Mouse (Mus musculus): ENCODE data around the gene Thbd. TPM values are rescaled to one million over a fixed set of nuclear protein-coding genes. Genes with fewer than 3 reads are reported as not detected.

The Thbd gene
- total and polyA plus RNA-seq, 3 experiments, result not detected

DNA sequence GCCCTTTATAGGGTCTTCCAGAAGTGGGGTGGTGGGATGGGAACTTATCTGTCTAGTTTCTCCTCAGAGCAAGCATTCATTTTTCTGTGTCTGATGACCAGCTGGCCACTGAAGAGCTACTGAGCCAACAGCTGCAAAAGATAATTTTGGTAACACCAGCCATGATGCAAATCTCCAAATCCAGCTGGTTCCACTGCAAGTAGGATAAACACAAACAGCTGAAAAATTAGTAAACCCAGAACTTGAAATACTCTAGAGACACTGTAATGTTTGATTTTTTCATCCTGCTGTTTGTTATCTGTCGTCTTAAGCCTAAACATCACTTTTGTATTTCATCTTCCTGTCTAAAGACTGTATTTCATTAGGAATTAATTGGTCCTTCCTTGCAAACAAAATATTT lies 13.7 kb upstream of the Thbd start:
- Histone ChIP-seq H3K9ac (ENCODE audit: control insufficient read depth, low read depth, low read length, poor library complexity, severe bottlenecking) (no peak overlapping the region), H3K27ac (ENCODE audit: control insufficient read depth, low read depth, low read length) (no peak overlapping the region), H3K79me2 (ENCODE audit: control insufficient read depth, insufficient read depth, low read length, poor library complexity) (no peaks in the 10 kb centered on the region), H3K9me3 (replicated peaks; ENCODE audit: insufficient read depth, low read length) (no peaks in the 10 kb centered on the region), H3K4me3 (ENCODE audit: control insufficient read depth in 1 of 2, insufficient read depth in 1 of 2, low read depth in 2 of 2, low read length in 2 of 2) (no peak overlapping the region), H3K4me1 (ENCODE audit: control insufficient read depth in 1 of 2, insufficient read depth in 2 of 2, low read length in 2 of 2) (no peaks in the 10 kb centered on the region), H3K36me3 (ENCODE audit: control insufficient read depth in 1 of 2, insufficient read depth in 2 of 2, low read length in 2 of 2) (no peaks in the 10 kb centered on the region), H3K27me3 (ENCODE audit: control insufficient read depth in 1 of 2, insufficient read depth in 2 of 2, low read length in 2 of 2) (no peaks in the 10 kb centered on the region)
- no peak for DNase-seq (ENCODE audit: low read depth, low spot score)
- TF ChIP-seq JUND (IDR thresholded peaks at IDR 0.05; ENCODE audit: low read depth, low read length) (no peak), GABPA (IDR thresholded peaks at IDR 0.05; ENCODE audit: low read depth, low read length) (no peak), ZC3H11A (IDR thresholded peaks at IDR 0.05; ENCODE audit: low read depth, low read length) (no peak), MYC (IDR thresholded peaks at IDR 0.05; ENCODE audit: low read depth, low read length) (no peak), MAFK (IDR thresholded peaks at IDR 0.05; ENCODE audit: borderline replicate concordance, low read depth, low read length) (no peak), BHLHE40 (IDR thresholded peaks at IDR 0.05; ENCODE audit: borderline replicate concordance, low read depth, low read length) (no peak), TCF12 (IDR thresholded peaks at IDR 0.05; ENCODE audit: low read depth, low read length) (no peak), POLR2A (IDR thresholded peaks at IDR 0.05; ENCODE audit: control insufficient read depth in 1 of 2, insufficient read depth in 1 of 2, low read depth in 1 of 2, low read length in 2 of 2, poor library complexity in 1 of 2) (no peak), ELF1 (IDR thresholded peaks at IDR 0.05; ENCODE audit: low read depth, low read length) (no peak), USF2 (IDR thresholded peaks at IDR 0.05; ENCODE audit: borderline replicate concordance in 1 of 2, insufficient read depth in 1 of 2, low read depth in 1 of 2, low read length in 2 of 2) (no peak), RAD21 (IDR thresholded peaks at IDR 0.05; ENCODE audit: low read depth, low read length) (no peak), GATA1 (IDR thresholded peaks at IDR 0.05; ENCODE audit: low read depth, low read length) (no peak), POLR2AphosphoS5 (IDR thresholded peaks at IDR 0.05; ENCODE audit: borderline replicate concordance, low read depth, low read length) (no peak), MXI1 (IDR thresholded peaks at IDR 0.05; ENCODE audit: low read depth, low read length) (no peak), MEF2A (IDR thresholded peaks at IDR 0.05; ENCODE audit: extremely low read depth, insufficient replicate concordance, low read depth, low read length, poor library complexity, severe bottlenecking) (no peak), UBTF (IDR thresholded peaks at IDR 0.05; ENCODE audit: borderline replicate concordance, insufficient read depth, low read depth, low read length) (no peak), MAX (IDR thresholded peaks at IDR 0.05; ENCODE audit: low read length) (no peak), NELFE (IDR thresholded peaks at IDR 0.05; ENCODE audit: low read depth, low read length) (no peak), E2F4 (IDR thresholded peaks at IDR 0.05; ENCODE audit: borderline replicate concordance, low read depth, low read length) (no peak)

DNA sequence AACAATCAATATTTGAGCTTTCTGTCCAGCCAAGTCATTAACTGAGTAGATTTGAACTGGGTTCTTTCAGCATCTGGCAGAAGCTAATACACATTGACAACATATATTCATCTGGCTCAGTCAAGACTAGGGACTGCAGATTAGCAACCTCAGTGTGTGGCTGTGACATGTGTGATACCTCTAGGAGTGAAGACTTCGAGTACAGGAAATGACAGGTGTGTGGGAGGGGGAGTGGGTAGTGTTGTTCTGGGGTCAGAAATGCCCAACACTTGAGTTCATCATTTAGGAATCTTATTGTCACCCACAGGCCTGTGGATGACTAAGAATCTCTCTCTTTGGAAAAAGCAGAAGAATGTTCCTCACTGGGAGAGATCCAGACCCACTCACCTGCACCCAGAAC lies 13.1 kb upstream of the Thbd start:
- no peaks in the 10 kb centered on the region for H3K9me3 ChIP-seq (replicated peaks; ENCODE audit: insufficient read depth, low read length)
- H3K4me3 ChIP-seq (ENCODE audit: control insufficient read depth in 1 of 2, insufficient read depth in 1 of 2, low read depth in 2 of 2, low read length in 2 of 2), result no peak overlapping the region
- H3K36me3 ChIP-seq (ENCODE audit: control insufficient read depth in 1 of 2, insufficient read depth in 2 of 2, low read length in 2 of 2), result no peaks in the 10 kb centered on the region
- H3K9ac ChIP-seq (ENCODE audit: control insufficient read depth, low read depth, low read length, poor library complexity, severe bottlenecking), result no peak overlapping the region
- no peaks in the 10 kb centered on the region for H3K4me1 ChIP-seq (ENCODE audit: control insufficient read depth in 1 of 2, insufficient read depth in 2 of 2, low read length in 2 of 2)
- no peak overlapping the region for H3K27ac ChIP-seq (ENCODE audit: control insufficient read depth, low read depth, low read length)
- TF ChIP-seq E2F4 (IDR thresholded peaks at IDR 0.05; ENCODE audit: borderline replicate concordance, low read depth, low read length) (no peak), MEF2A (IDR thresholded peaks at IDR 0.05; ENCODE audit: extremely low read depth, insufficient replicate concordance, low read depth, low read length, poor library complexity, severe bottlenecking) (no peak), MAX (IDR thresholded peaks at IDR 0.05; ENCODE audit: low read length) (no peak), USF1 (IDR thresholded peaks at IDR 0.05; ENCODE audit: low read depth, low read length) (no peak), MAFK (IDR thresholded peaks at IDR 0.05; ENCODE audit: borderline replicate concordance, low read depth, low read length) (no peak), KAT2A (conservative IDR thresholded peaks at IDR 0.05; ENCODE audit: low read depth, low read length) (no peak)
- H3K79me2 ChIP-seq (ENCODE audit: control insufficient read depth, insufficient read depth, low read length, poor library complexity), result no peaks in the 10 kb centered on the region
- DNase-seq (ENCODE audit: low read depth, low spot score), result no peak
- H3K27me3 ChIP-seq (ENCODE audit: control insufficient read depth in 1 of 2, insufficient read depth in 2 of 2, low read length in 2 of 2), result no peaks in the 10 kb centered on the region

Measured in MEL (cell line).